ENCODE assay signal across 19 mouse cellular contexts in the genomic region with DNA sequence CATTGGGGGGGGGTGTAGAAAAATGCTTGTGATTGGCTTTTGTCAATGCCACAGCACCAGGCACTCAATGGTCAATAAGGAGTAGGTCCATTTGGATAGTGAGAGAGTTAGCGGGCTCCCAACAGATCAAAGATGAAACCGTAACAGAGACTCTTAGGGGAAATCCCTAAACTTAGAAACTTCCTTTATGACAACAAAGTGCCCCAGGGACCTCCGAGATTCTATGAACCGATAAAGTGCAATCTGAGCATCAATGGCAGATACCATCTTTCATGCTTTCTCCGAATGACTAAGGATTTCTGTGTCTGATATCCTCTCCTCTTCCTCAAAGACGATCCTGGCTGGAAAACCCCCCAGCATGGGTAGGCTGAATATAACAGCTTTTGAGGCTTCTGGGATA.
"Had no signal": no experiment of that assay in that cellular context is flagged by ENCODE, and none has a peak within 500 bp of the region (broad histone marks: within the 10 kb centered on the region; RNA-seq: fewer than 3 reads in every experiment).

No protein-coding gene starts in this region.

- DNase-seq: lung, adult 18-20 months; lung, embryonic 14.5 days; lung, postnatal 10 days; lung, postnatal 4 days; midbrain, embryonic 14.5 days; retina, postnatal 1 day; right cerebral cortex, adult 18-20 months; right cerebral cortex, postnatal 25 days; right cerebral cortex, postnatal 4 days; spleen, adult 18-20 months; thymus, adult 18-20 months; thymus, postnatal 14 days; thymus, postnatal 36 days had no signal

- H3K9me3 ChIP-seq: midbrain, embryonic 10.5 days; midbrain, embryonic 12.5 days; neural tube, embryonic 13.5 days; neural tube, embryonic 15.5 days had no signal

- H3K4me3 ChIP-seq: midbrain, embryonic 10.5 days; midbrain, embryonic 12.5 days; myocyte; neural tube, embryonic 13.5 days; neural tube, embryonic 15.5 days had no signal

- H3K4me2 ChIP-seq: lung, embryonic 14.5 days; midbrain, embryonic 12.5 days; neural tube, embryonic 13.5 days; neural tube, embryonic 15.5 days had no signal

- H3K27ac ChIP-seq: midbrain, embryonic 10.5 days; midbrain, embryonic 12.5 days; neural tube, embryonic 13.5 days; neural tube, embryonic 15.5 days had no signal

- ATAC-seq: midbrain, embryonic 16.5 days had no signal

- H3K27me3 ChIP-seq: midbrain, embryonic 12.5 days; neural tube, embryonic 13.5 days; neural tube, embryonic 15.5 days had no signal

- H3K36me3 ChIP-seq: midbrain, embryonic 10.5 days; midbrain, embryonic 12.5 days; neural tube, embryonic 13.5 days; neural tube, embryonic 15.5 days had no signal

- H3K9ac ChIP-seq: lung, embryonic 14.5 days; midbrain, embryonic 12.5 days; neural tube, embryonic 13.5 days; neural tube, embryonic 15.5 days had no signal

- H3K4me1 ChIP-seq: midbrain, embryonic 10.5 days; midbrain, embryonic 12.5 days; neural tube, embryonic 13.5 days; neural tube, embryonic 15.5 days had no signal
